In genomic region chr1:132364388-132364787, GRCm38 (mm10) we compare ENCODE assay signal across 12 mouse cellular contexts. TPM values are rescaled to one million over a fixed set of nuclear protein-coding genes. Genes with fewer than 3 reads are reported as not detected.
DNase-seq lines count a peak whose midpoint lies in the region; ATAC-seq and TF ChIP-seq lines count a peak whose summit lies in the region.
"Had no signal": no experiment of that assay in that cellular context is flagged by ENCODE, and none has a peak within 500 bp of the region (broad histone marks: within the 10 kb centered on the region; RNA-seq: fewer than 3 reads in every experiment).

No protein-coding gene starts in this region.

- POLR2A ChIA-PET in Patski (lab: Charles Lee) = no interaction called here

- H3K4me1 ChIP-seq in forebrain, embryonic 14.5 days (ENCODE audit: control insufficient read depth, insufficient read depth, low read length) = no peaks in the 10 kb centered on the region
- peaks cover 7% of the 10 kb centered on the region; the same call in 1 of the 2 replicates for H3K4me1 ChIP-seq in forebrain, embryonic 15.5 days
- H3K4me1 ChIP-seq in liver, embryonic 15.5 days (replicated peaks) = peaks cover 92% of the 10 kb centered on the region

- H3K9ac ChIP-seq in forebrain, embryonic 14.5 days (ENCODE audit: low read length) = peak overlapping the region; percentile 13; the same call in 1 of the 2 replicates
- H3K9ac ChIP-seq in forebrain, embryonic 15.5 days (replicated peaks) = no peak overlapping the region
- H3K9ac ChIP-seq in liver, embryonic 15.5 days = peak overlapping the region; percentile 90; the same call in 1 of the 2 replicates

- 89% methylated on average over 3 of the region's 3 CpGs for WGBS in forebrain, embryonic 14.5 days
- 80% methylated on average over 3 of the region's 3 CpGs for WGBS in forebrain, embryonic 15.5 days
- WGBS in liver, embryonic 15.5 days (ENCODE audit: insufficient replicate concordance) = 87% methylated on average over 3 of the region's 3 CpGs

- CTCF ChIA-PET in Patski (lab: Charles Lee) = interaction anchor here (1.0 to 1.2 kb wide), 2 partner anchors 52 to 156 kb away, joined by 3 read pairs; no protein-coding TSS in a partner anchor

- in situ Hi-C loops in Patski (cut with MboI; ENCODE audit: low pct_unique_long_range_greater_than_20kb) = loop anchor here (10.0 kb wide), 2 partner anchors 120 to 230 kb away; no protein-coding TSS in a partner anchor

- H3K4me2 ChIP-seq in forebrain, embryonic 14.5 days (ENCODE audit: low read length) = no peak overlapping the region
- no peak overlapping the region for H3K4me2 ChIP-seq in forebrain, embryonic 15.5 days (replicated peaks)
- peak overlapping the region; percentile 73 for H3K4me2 ChIP-seq in liver, embryonic 15.5 days

- no peak for ATAC-seq in forebrain, embryonic 14.5 days
- no peak for ATAC-seq in forebrain, embryonic 15.5 days (replicated peaks)
- ATAC-seq in Patski = peak; percentile 37
- ATAC-seq in liver, embryonic 15.5 days (ENCODE audit: insufficient read depth) = no peak

- H3K27ac ChIP-seq in forebrain, embryonic 14.5 days (ENCODE audit: low read depth, low read length) = no peak overlapping the region
- no peak overlapping the region for H3K27ac ChIP-seq in forebrain, embryonic 15.5 days (replicated peaks)
- H3K27ac ChIP-seq in liver, embryonic 15.5 days (replicated peaks) = peak overlapping the region; percentile 99
- H3K27ac ChIP-seq: limb, embryonic 10.5 days had no signal

- H3K9me3 ChIP-seq in forebrain, embryonic 14.5 days (replicated peaks; ENCODE audit: control insufficient read depth, low read length) = no peaks in the 10 kb centered on the region
- H3K9me3 ChIP-seq in forebrain, embryonic 15.5 days = no peaks in the 10 kb centered on the region
- H3K9me3 ChIP-seq in liver, embryonic 15.5 days (replicated peaks) = no peaks in the 10 kb centered on the region
- H3K9me3 ChIP-seq: limb, embryonic 10.5 days had no signal

- H3K4me3 ChIP-seq in forebrain, embryonic 14.5 days (ENCODE audit: low read depth, low read length) = no peak overlapping the region
- no peak overlapping the region for H3K4me3 ChIP-seq in forebrain, embryonic 15.5 days
- H3K4me3 ChIP-seq in liver, embryonic 15.5 days (replicated peaks) = peak overlapping the region; percentile 80
- H3K4me3 ChIP-seq: limb, embryonic 10.5 days had no signal

- peaks cover 23% of the 10 kb centered on the region for H3K36me3 ChIP-seq in forebrain, embryonic 14.5 days (ENCODE audit: control insufficient read depth, insufficient read depth, low read length)
- peaks cover 22% of the 10 kb centered on the region for H3K36me3 ChIP-seq in forebrain, embryonic 15.5 days
- H3K36me3 ChIP-seq in liver, embryonic 15.5 days (replicated peaks) = peaks cover 85% of the 10 kb centered on the region

- DNase-seq in forebrain, embryonic 14.5 days (ENCODE audit: low spot score) = no peak
- DNase-seq in left cerebral cortex, postnatal 25 days (ENCODE audit: low spot score in 2 of 2) = peak; percentile 56 to 78
- no peak for DNase-seq in left cerebral cortex, adult 11 months (ENCODE audit: low spot score)
- DNase-seq in Patski (ENCODE audit: low read depth, low spot score) = no peak
- DNase-seq in kidney, adult 11 months = no peak
- DNase-seq in natural killer cell, adult 2 months (ENCODE audit: low spot score in 2 of 2) = no peak
- DNase-seq: kidney, postnatal 14 days; lung, postnatal 36 days; thymus, adult 2 months had no signal

- no peaks in the 10 kb centered on the region for H3K27me3 ChIP-seq in forebrain, embryonic 14.5 days (replicated peaks; ENCODE audit: control insufficient read depth, insufficient read depth, low read length)
- H3K27me3 ChIP-seq in forebrain, embryonic 15.5 days = no peaks in the 10 kb centered on the region
- H3K27me3 ChIP-seq in Patski = no peaks in the 10 kb centered on the region
- no peaks in the 10 kb centered on the region for H3K27me3 ChIP-seq in liver, embryonic 15.5 days

- intact Hi-C loops in left cerebral cortex, postnatal 25 days (cut with DNase I) = no loop called here

- no peak for TF ChIP-seq CTCF in Patski (IDR thresholded peaks at IDR 0.05)

RNA-seq across cellular contexts. Expression of gene Tmcc2, which starts 26.7 kb away (rescaled TPM):
- polyA plus RNA-seq in forebrain, embryonic 14.5 days (2014; fragmentation: Nextera tagmentation; extraction: Ambion mirVana) = 18.2 and 23.1 TPM in 2 replicates
- 33.1 and 33.3 TPM in 2 replicates for polyA plus RNA-seq in forebrain, embryonic 15.5 days (2015; fragmentation: Nextera tagmentation; extraction: Ambion mirVana)
- 100 to 1,000 TPM; 158 to 162 TPM for total RNA-seq in left cerebral cortex, postnatal 25 days (2021)
- 12.2 TPM for polyA plus RNA-seq in Patski (2021)
- polyA plus RNA-seq in liver, embryonic 15.5 days (2015; fragmentation: Nextera tagmentation; extraction: Ambion mirVana) = 598 and 710 TPM in 2 replicates

RNA-seq across cellular contexts. Expression of gene Nuak2, which starts 48.5 kb away (rescaled TPM):
- 18.8 and 20.1 TPM in 2 replicates for polyA plus RNA-seq in forebrain, embryonic 14.5 days (2014; fragmentation: Nextera tagmentation; extraction: Ambion mirVana)
- polyA plus RNA-seq in forebrain, embryonic 15.5 days (2015; fragmentation: Nextera tagmentation; extraction: Ambion mirVana) = 15.9 and 16.5 TPM in 2 replicates
- total RNA-seq in left cerebral cortex, postnatal 25 days (2021) = under 1 TPM; 0.94 to 0.96 TPM
- polyA plus RNA-seq in Patski (2021) = 110 TPM
- 3.1 and 3.6 TPM in 2 replicates for polyA plus RNA-seq in liver, embryonic 15.5 days (2015; fragmentation: Nextera tagmentation; extraction: Ambion mirVana)

RNA-seq across cellular contexts. Expression of gene Dstyk, which starts 53.0 kb away (rescaled TPM):
- polyA plus RNA-seq in forebrain, embryonic 14.5 days (2014; fragmentation: Nextera tagmentation; extraction: Ambion mirVana) = 7.7 and 8.9 TPM in 2 replicates
- polyA plus RNA-seq in forebrain, embryonic 15.5 days (2015; fragmentation: Nextera tagmentation; extraction: Ambion mirVana) = 11.3 and 13.2 TPM in 2 replicates
- total RNA-seq in left cerebral cortex, postnatal 25 days (2021) = 10 to 100 TPM; 40.3 to 43.2 TPM
- 26.8 TPM for polyA plus RNA-seq in Patski (2021)
- polyA plus RNA-seq in liver, embryonic 15.5 days (2015; fragmentation: Nextera tagmentation; extraction: Ambion mirVana) = 4.5 and 5.3 TPM in 2 replicates

Comparison
In these comparisons a context has a peak if more than half of its experiments do, and no peak if none do; other contexts are left out.
1. DNase-seq: peak in left cerebral cortex, postnatal 25 days (2 of 2); none in forebrain, embryonic 14.5 days (single experiment), left cerebral cortex, adult 11 months (single experiment), Patski (single experiment), kidney, adult 11 months (single experiment) and natural killer cell, adult 2 months (0 of 2).
2. RNA of gene Tmcc2, which starts 26.7 kb away (polyA plus RNA-seq): 598 to 710 TPM in liver, embryonic 15.5 days; 33.1 to 33.3 TPM in forebrain, embryonic 15.5 days, 18.2 to 23.1 TPM in forebrain, embryonic 14.5 days and 12.2 TPM in Patski (single experiment); every median in the first group is over 10 times any median in the second.